Mouse (Mus musculus): ENCODE data around the gene Gm18596. TPM values are rescaled to one million over a fixed set of nuclear protein-coding genes. Genes with fewer than 3 reads are reported as not detected.
"Not testable (repeated sequence)": the region's sequence is repeated elsewhere in the genome, so short reads cannot be mapped to it uniquely, and the experiment has no call there.

The Gm18596 gene
- polyA plus RNA-seq, 1 experiment from 2014 or later, result not detected

GRCm38 (mm10) chr10:77724855-77725254 is 17.6 kb downstream of the Gm18596 start:
- WGBS, result 70% methylated on average over 8 of the region's 8 CpGs
- Histone ChIP-seq H3K27ac (ENCODE audit: low read length) (no peak overlapping the region), H3K36me3 (ENCODE audit: control insufficient read depth, insufficient read depth) (no peaks in the 10 kb centered on the region), H3K9me3 (ENCODE audit: control insufficient read depth, low read length) (no peaks in the 10 kb centered on the region), H3K27me3 (replicated peaks; ENCODE audit: control insufficient read depth, insufficient read depth, low read length) (no peaks in the 10 kb centered on the region), H3K4me1 (replicated peaks; ENCODE audit: control insufficient read depth, insufficient read depth, low read length) (no peaks in the 10 kb centered on the region), H3K9ac (replicated peaks; ENCODE audit: low read depth, low read length) (no peak overlapping the region), H3K4me2 (ENCODE audit: low read length) (no peak overlapping the region), H3K4me3 (replicated peaks; ENCODE audit: low read length) (no peak overlapping the region)
- no peak for ATAC-seq

GRCm38 (mm10) chr10:77720299-77720698 is 22.1 kb downstream of the Gm18596 start, which contains the start of gene Krtap12-1:
Gene Krtap12-1, plus strand, starts transcription at chr10:77720599.
- not testable (repeated sequence) for H3K36me3 ChIP-seq (ENCODE audit: control insufficient read depth, insufficient read depth); H3K4me3 ChIP-seq (replicated peaks; ENCODE audit: low read length); ATAC-seq; H3K9ac ChIP-seq (replicated peaks; ENCODE audit: low read depth, low read length); H3K27me3 ChIP-seq (replicated peaks; ENCODE audit: control insufficient read depth, insufficient read depth, low read length); H3K4me1 ChIP-seq (replicated peaks; ENCODE audit: control insufficient read depth, insufficient read depth, low read length); H3K9me3 ChIP-seq (ENCODE audit: control insufficient read depth, low read length); H3K4me2 ChIP-seq (ENCODE audit: low read length); H3K27ac ChIP-seq (ENCODE audit: low read length)
- WGBS, result 86% methylated on average over 1 of the region's 1 CpGs

- Histone ChIP-seq H3K27ac (ENCODE audit: low read length) (no peak within 1 kb of the TSS), H3K4me3 (replicated peaks; ENCODE audit: low read length) (no peak within 1 kb of the TSS), H3K4me1 (replicated peaks; ENCODE audit: control insufficient read depth, insufficient read depth, low read length) (no peaks in the 10 kb centered on the region), H3K4me2 (ENCODE audit: low read length) (no peak within 1 kb of the TSS), H3K9ac (replicated peaks; ENCODE audit: low read depth, low read length) (no peak within 1 kb of the TSS), H3K27me3 (replicated peaks; ENCODE audit: control insufficient read depth, insufficient read depth, low read length) (no peaks in the 10 kb centered on the region), H3K36me3 (ENCODE audit: control insufficient read depth, insufficient read depth) (no peaks in the 10 kb centered on the region), H3K9me3 (ENCODE audit: control insufficient read depth, low read length) (no peaks in the 10 kb centered on the region)
- ATAC-seq, result no peak
- 91% methylated on average over 1 of the region's 1 CpGs for WGBS
These were observed 26.9 kb downstream of the Gm18596 start, which contains the start of gene Gm10142 for GRCm38 (mm10) chr10:77715507-77715906. Gene Gm10142, plus strand, starts transcription at chr10:77715807.

- H3K4me3 ChIP-seq (replicated peaks; ENCODE audit: low read length), result no peak overlapping the region
- H3K9me3 ChIP-seq (ENCODE audit: control insufficient read depth, low read length), result no peaks in the 10 kb centered on the region
- H3K36me3 ChIP-seq (ENCODE audit: control insufficient read depth, insufficient read depth), result no peaks in the 10 kb centered on the region
- WGBS, result 74% methylated on average over 4 of the region's 4 CpGs
- no peak overlapping the region for H3K4me2 ChIP-seq (ENCODE audit: low read length)
- ATAC-seq, result no peak
- H3K27me3 ChIP-seq (replicated peaks; ENCODE audit: control insufficient read depth, insufficient read depth, low read length), result no peaks in the 10 kb centered on the region
- H3K27ac ChIP-seq (ENCODE audit: low read length), result no peak overlapping the region
- H3K4me1 ChIP-seq (replicated peaks; ENCODE audit: control insufficient read depth, insufficient read depth, low read length), result no peaks in the 10 kb centered on the region
- no peak overlapping the region for H3K9ac ChIP-seq (replicated peaks; ENCODE audit: low read depth, low read length)
These were observed 28.7 kb downstream of the Gm18596 start for GRCm38 (mm10) chr10:77713734-77714133.

GRCm38 (mm10) chr10:77711157-77711556 is 31.3 kb downstream of the Gm18596 start, which contains the start of gene Gm10024:
Gene Gm10024, plus strand, starts transcription at chr10:77711457.
- not testable (repeated sequence) for H3K9ac ChIP-seq (replicated peaks; ENCODE audit: low read depth, low read length); H3K4me1 ChIP-seq (replicated peaks; ENCODE audit: control insufficient read depth, insufficient read depth, low read length); H3K27me3 ChIP-seq (replicated peaks; ENCODE audit: control insufficient read depth, insufficient read depth, low read length); ATAC-seq; H3K4me2 ChIP-seq (ENCODE audit: low read length); H3K36me3 ChIP-seq (ENCODE audit: control insufficient read depth, insufficient read depth); H3K27ac ChIP-seq (ENCODE audit: low read length); H3K4me3 ChIP-seq (replicated peaks; ENCODE audit: low read length); H3K9me3 ChIP-seq (ENCODE audit: control insufficient read depth, low read length)

- no peak overlapping the region for H3K27ac ChIP-seq (ENCODE audit: low read length)
- no peaks in the 10 kb centered on the region for H3K36me3 ChIP-seq (ENCODE audit: control insufficient read depth, insufficient read depth)
- no peaks in the 10 kb centered on the region for H3K9me3 ChIP-seq (ENCODE audit: control insufficient read depth, low read length)
- H3K4me1 ChIP-seq (replicated peaks; ENCODE audit: control insufficient read depth, insufficient read depth, low read length), result no peaks in the 10 kb centered on the region
- WGBS, result 79% methylated on average over 3 of the region's 3 CpGs
- ATAC-seq, result no peak
- H3K4me3 ChIP-seq (replicated peaks; ENCODE audit: low read length), result no peak overlapping the region
- H3K9ac ChIP-seq (replicated peaks; ENCODE audit: low read depth, low read length), result no peak overlapping the region
- H3K27me3 ChIP-seq (replicated peaks; ENCODE audit: control insufficient read depth, insufficient read depth, low read length), result no peaks in the 10 kb centered on the region
- H3K4me2 ChIP-seq (ENCODE audit: low read length), result no peak overlapping the region
These were observed 32.6 kb downstream of the Gm18596 start for GRCm38 (mm10) chr10:77709831-77710230.

GRCm38 (mm10) chr10:77706326-77706725 is 36.1 kb downstream of the Gm18596 start, which contains the start of gene Gm10272:
Gene Gm10272, plus strand, starts transcription at chr10:77706626.
- WGBS, result 94% methylated on average over 1 of the region's 1 CpGs
- H3K9me3 ChIP-seq (ENCODE audit: control insufficient read depth, low read length), result no peaks in the 10 kb centered on the region
- H3K27me3 ChIP-seq (replicated peaks; ENCODE audit: control insufficient read depth, insufficient read depth, low read length), result no peaks in the 10 kb centered on the region
- H3K4me3 ChIP-seq (replicated peaks; ENCODE audit: low read length), result no peak within 1 kb of the TSS
- H3K36me3 ChIP-seq (ENCODE audit: control insufficient read depth, insufficient read depth), result no peaks in the 10 kb centered on the region
- H3K4me1 ChIP-seq (replicated peaks; ENCODE audit: control insufficient read depth, insufficient read depth, low read length), result no peaks in the 10 kb centered on the region
- no peak for ATAC-seq
- H3K27ac ChIP-seq (ENCODE audit: low read length), result no peak within 1 kb of the TSS
- no peak within 1 kb of the TSS for H3K9ac ChIP-seq (replicated peaks; ENCODE audit: low read depth, low read length)
- H3K4me2 ChIP-seq (ENCODE audit: low read length), result no peak within 1 kb of the TSS

GRCm38 (mm10) chr10:77697133-77697532 is 45.3 kb downstream of the Gm18596 start, which contains the start of gene Gm9508:
Gene Gm9508, minus strand, starts transcription at chr10:77697233.
- Histone ChIP-seq H3K4me2 (ENCODE audit: low read length) (no peak within 1 kb of the TSS), H3K9ac (replicated peaks; ENCODE audit: low read depth, low read length) (no peak within 1 kb of the TSS), H3K27me3 (replicated peaks; ENCODE audit: control insufficient read depth, insufficient read depth, low read length) (no peaks in the 10 kb centered on the region), H3K36me3 (ENCODE audit: control insufficient read depth, insufficient read depth) (no peaks in the 10 kb centered on the region), H3K4me1 (replicated peaks; ENCODE audit: control insufficient read depth, insufficient read depth, low read length) (no peaks in the 10 kb centered on the region), H3K27ac (ENCODE audit: low read length) (no peak within 1 kb of the TSS), H3K4me3 (replicated peaks; ENCODE audit: low read length) (no peak within 1 kb of the TSS), H3K9me3 (ENCODE audit: control insufficient read depth, low read length) (no peaks in the 10 kb centered on the region)
- ATAC-seq, result no peak
- 36% methylated on average over 4 of the region's 4 CpGs for WGBS

All from forebrain, embryonic 16.5 days (tissue).